In the genomic region with DNA sequence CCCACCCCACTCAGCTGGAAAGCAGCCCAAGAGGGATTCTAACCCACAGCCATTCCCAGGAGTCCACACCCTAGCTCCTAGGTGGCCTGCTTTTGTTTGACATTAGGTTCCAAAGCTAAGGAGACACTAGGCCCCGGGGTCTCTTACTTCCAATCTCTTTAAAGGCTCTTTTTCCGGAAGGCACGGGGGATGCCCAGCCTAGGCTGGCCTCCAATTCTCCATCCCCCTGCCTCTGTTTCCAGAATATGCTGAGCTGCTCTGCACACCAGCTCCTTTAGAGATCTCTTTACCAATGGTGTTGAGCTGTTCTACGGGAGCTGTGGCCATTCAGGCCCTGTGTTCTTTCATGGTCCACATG, we compare ENCODE assay signal across 8 mouse cellular contexts. TPM values are rescaled to one million over a fixed set of nuclear protein-coding genes. Genes with fewer than 3 reads are reported as not detected.
DNase-seq lines count a peak whose midpoint lies in the region; ATAC-seq lines count a peak whose summit lies in the region.

No protein-coding gene starts in this region.

- peak overlapping the region; percentile 76 for H3K27ac ChIP-seq in kidney, embryonic 16.5 days (ENCODE audit: low read length)
- H3K27ac ChIP-seq in embryonic facial prominence, embryonic 12.5 days: 0 out of 2 replicates have a peak overlapping the region, but pooled peaks have one; percentile 19
- peak overlapping the region; percentile 83 for H3K27ac ChIP-seq in intestine, embryonic 15.5 days

- H3K27me3 ChIP-seq in kidney, embryonic 16.5 days (ENCODE audit: insufficient read depth, low read length): no peaks in the 10 kb centered on the region
- 0 out of 2 replicates have a peak, but pooled peaks cover 4% of the 10 kb centered on the region for H3K27me3 ChIP-seq in embryonic facial prominence, embryonic 12.5 days
- no peaks in the 10 kb centered on the region for H3K27me3 ChIP-seq in intestine, embryonic 15.5 days (replicated peaks)

- H3K36me3 ChIP-seq in kidney, embryonic 16.5 days (ENCODE audit: insufficient read depth, low read length): 0 out of 2 replicates have a peak, but pooled peaks cover 4% of the 10 kb centered on the region
- H3K36me3 ChIP-seq in embryonic facial prominence, embryonic 12.5 days: no peaks in the 10 kb centered on the region
- no peaks in the 10 kb centered on the region for H3K36me3 ChIP-seq in intestine, embryonic 15.5 days

- H3K4me1 ChIP-seq in kidney, embryonic 16.5 days (ENCODE audit: insufficient read depth, low read length): peaks cover 48% of the 10 kb centered on the region
- peaks cover 38% of the 10 kb centered on the region for H3K4me1 ChIP-seq in embryonic facial prominence, embryonic 12.5 days
- peaks cover 40% of the 10 kb centered on the region for H3K4me1 ChIP-seq in intestine, embryonic 15.5 days (replicated peaks)

- peak overlapping the region; percentile 78 for H3K4me3 ChIP-seq in kidney, embryonic 16.5 days (ENCODE audit: low read length)
- peak overlapping the region; percentile 62 for H3K4me3 ChIP-seq in embryonic facial prominence, embryonic 12.5 days
- H3K4me3 ChIP-seq in intestine, embryonic 15.5 days (replicated peaks): peak overlapping the region; percentile 82

- no peak for ATAC-seq in kidney, embryonic 16.5 days (ENCODE audit: low FRiP score, low TSS enrichment)
- no peak for ATAC-seq in embryonic facial prominence, embryonic 12.5 days (ENCODE audit: insufficient number of reproducible peaks, insufficient read depth, low FRiP score, low TSS enrichment)
- no peak for ATAC-seq in intestine, embryonic 15.5 days

- H3K4me2 ChIP-seq in kidney, embryonic 16.5 days (replicated peaks; ENCODE audit: low read depth, low read length): peak overlapping the region; percentile 97
- H3K4me2 ChIP-seq in embryonic facial prominence, embryonic 12.5 days (replicated peaks): peak overlapping the region; percentile 89
- peak overlapping the region; percentile 81 for H3K4me2 ChIP-seq in intestine, embryonic 15.5 days (replicated peaks)

- WGBS in kidney, embryonic 16.5 days: 62% methylated on average over 4 of the region's 4 CpGs
- 65% methylated on average over 4 of the region's 4 CpGs for WGBS in embryonic facial prominence, embryonic 12.5 days
- WGBS in intestine, embryonic 15.5 days: 56% methylated on average over 4 of the region's 4 CpGs

- DNase-seq in kidney, adult 9 months: no peak
- peak; percentile 44 for DNase-seq in naive thymus-derived CD4-positive, alpha-beta T cell, adult 2 months (ENCODE audit: low read depth)
- no peak for DNase-seq in adrenal gland, adult 8-10 months
- no peak for DNase-seq in spleen, postnatal 14 days (ENCODE audit: low spot score in 2 of 2)
- no peak for DNase-seq in adrenal gland, adult 18-20 months (ENCODE audit: low spot score in 2 of 2)

- H3K9me3 ChIP-seq in kidney, embryonic 16.5 days (ENCODE audit: low read length): no peaks in the 10 kb centered on the region
- no peaks in the 10 kb centered on the region for H3K9me3 ChIP-seq in embryonic facial prominence, embryonic 12.5 days
- H3K9me3 ChIP-seq in intestine, embryonic 15.5 days: no peaks in the 10 kb centered on the region

- peak overlapping the region; percentile 87 for H3K9ac ChIP-seq in kidney, embryonic 16.5 days (replicated peaks; ENCODE audit: low read length)
- peak overlapping the region; percentile 70; the same call in 1 of the 2 replicates for H3K9ac ChIP-seq in embryonic facial prominence, embryonic 12.5 days
- peak overlapping the region; percentile 90 for H3K9ac ChIP-seq in intestine, embryonic 15.5 days

RNA-seq across cellular contexts. Expression of a gene that starts 1.4 kb away (rescaled TPM):
- polyA plus RNA-seq in kidney, embryonic 16.5 days (2015; fragmentation: Nextera tagmentation; extraction: Ambion mirVana): 130 and 138 TPM in 2 replicates
- 85.9 and 130 TPM in 2 replicates for polyA plus RNA-seq in embryonic facial prominence, embryonic 12.5 days (2016; fragmentation: Nextera tagmentation; extraction: Ambion mirVana)
- 152 and 167 TPM in 2 replicates for polyA plus RNA-seq in intestine, embryonic 15.5 days (2015; fragmentation: Nextera tagmentation; extraction: Ambion mirVana)
- 10 to 100 TPM; 38.1 to 64.0 (median 54.4) TPM for total RNA-seq in adrenal gland, adult 8-10 months (2022)
- total RNA-seq in adrenal gland, adult 18-20 months (2021): 10 to 100 TPM; 43.6 to 52.1 TPM

RNA-seq across cellular contexts. Expression of a gene that starts 23.1 kb away (rescaled TPM):
- 20.4 and 22.4 TPM in 2 replicates for polyA plus RNA-seq in kidney, embryonic 16.5 days (2015; fragmentation: Nextera tagmentation; extraction: Ambion mirVana)
- 11.0 and 12.5 TPM in 2 replicates for polyA plus RNA-seq in embryonic facial prominence, embryonic 12.5 days (2016; fragmentation: Nextera tagmentation; extraction: Ambion mirVana)
- 12.4 and 13.8 TPM in 2 replicates for polyA plus RNA-seq in intestine, embryonic 15.5 days (2015; fragmentation: Nextera tagmentation; extraction: Ambion mirVana)
- 10 to 100 TPM in 3 of 4 experiments, 1 to 10 TPM in 1; 8.4 to 13.8 (median 11.8) TPM for total RNA-seq in adrenal gland, adult 8-10 months (2022)
- 1 to 10 TPM; 4.9 to 5.8 TPM for total RNA-seq in adrenal gland, adult 18-20 months (2021)

Comparison
In these comparisons a context has a peak if more than half of its experiments do, and no peak if none do; other contexts are left out.
1. H3K27ac ChIP-seq: peak in every context shown above with its lines; median percentile 83 in intestine, embryonic 15.5 days; 76 in kidney, embryonic 16.5 days; 19 in embryonic facial prominence, embryonic 12.5 days.